Mouse (Mus musculus) common myeloid progenitor, adult 5-6 weeks (primary cell): ENCODE results near the gene Gsdma2. TPM values are rescaled to one million over a fixed set of nuclear protein-coding genes. Genes with fewer than 3 reads are reported as not detected.
"Not testable (repeated sequence)": the region's sequence is repeated elsewhere in the genome, so short reads cannot be mapped to it uniquely, and the experiment has no call there.

ENCODE experiments used
- ATAC-seq: replicated peaks from 2 replicates; pipeline ENCODE4 v1.8.0; 2016; ENCODE audit warnings: low read depth, mild to moderate bottlenecking, moderate TSS enrichment, inconsistent platforms; ENCODE audit not compliant: poor library complexity, severe bottlenecking
- total RNA-seq: library from RNA; stranded (forward); fragments of 200-1000, 187-1606 nt; gene quantifications from 2 replicates; pipeline ENCODE4 v1.2.3, GENCODE M21; 2017

Gsdma2 gene
- total RNA-seq, 1 experiment from 2014 or later = not detected

GRCm38 (mm10) chr11:98660517-98660916 is 14.0 kb downstream of the Gsdma2 start:
- ATAC-seq = peak; percentile 92

DNA sequence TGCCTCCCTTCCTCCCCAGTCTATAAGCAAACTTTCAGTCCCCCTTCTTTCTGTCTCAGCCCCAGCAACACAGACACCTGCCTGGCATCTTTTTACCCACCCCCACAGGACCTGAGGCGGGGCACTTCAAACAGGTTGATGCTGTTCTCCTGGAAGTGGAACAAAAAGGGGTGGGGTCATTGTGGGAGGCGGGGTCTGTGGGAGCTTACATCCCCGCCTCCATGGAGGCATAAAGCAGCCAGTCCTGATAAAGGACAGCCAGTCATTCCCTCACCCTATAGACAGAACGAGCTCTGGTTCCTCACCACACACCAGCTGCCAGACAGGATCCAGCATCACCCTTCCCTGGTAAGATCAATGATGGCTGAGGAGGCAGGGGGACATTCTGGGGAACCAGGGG is 17.5 kb downstream of the Gsdma2 start, which contains the start of gene Gsdma:
TSS of gene Gsdma (plus strand) at position 261 of the 400 bp plus-strand sequence.
- no peak; the same call in 1 of the 2 replicates for ATAC-seq

GRCm38 (mm10) chr11:98668984-98669383 is 22.4 kb downstream of the Gsdma2 start:
- ATAC-seq = no peak

GRCm38 (mm10) chr11:98671284-98671815 is 24.8 kb downstream of the Gsdma2 start:
- no peak for ATAC-seq

- ATAC-seq = no peak
Observed at GRCm38 (mm10) chr11:98671857-98672256, 25.3 kb downstream of the Gsdma2 start.

- no peak for ATAC-seq
Observed at GRCm38 (mm10) chr11:98672482-98672881, 25.9 kb downstream of the Gsdma2 start.

GRCm38 (mm10) chr11:98673136-98673535 is 26.6 kb downstream of the Gsdma2 start:
- ATAC-seq = peak; percentile 92

GRCm38 (mm10) chr11:98675829-98676363 is 29.3 kb downstream of the Gsdma2 start:
- ATAC-seq = no peak

DNA sequence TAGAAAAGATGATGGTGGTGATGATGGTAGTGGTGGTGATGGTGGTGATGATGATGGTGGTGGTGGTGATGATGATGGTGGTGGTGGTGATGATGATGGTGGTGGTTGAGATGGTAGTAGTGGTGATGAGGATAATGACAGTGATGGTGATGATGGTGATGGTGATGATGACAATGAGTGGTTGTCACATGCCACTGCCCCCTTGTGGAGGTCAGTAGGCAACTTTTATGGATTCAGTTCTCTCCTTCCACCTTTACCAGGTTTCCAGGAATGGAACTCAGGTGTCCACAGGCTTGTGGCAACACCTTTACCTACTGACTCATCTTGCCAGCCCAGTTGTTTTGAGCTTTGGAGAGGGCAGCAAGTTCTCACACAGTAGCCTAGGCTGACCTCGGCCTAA is 33.5 kb downstream of the Gsdma2 start:
- no peak for ATAC-seq

- not testable (repeated sequence) for ATAC-seq
Observed at GRCm38 (mm10) chr11:98680595-98680994, 34.0 kb downstream of the Gsdma2 start.

DNA sequence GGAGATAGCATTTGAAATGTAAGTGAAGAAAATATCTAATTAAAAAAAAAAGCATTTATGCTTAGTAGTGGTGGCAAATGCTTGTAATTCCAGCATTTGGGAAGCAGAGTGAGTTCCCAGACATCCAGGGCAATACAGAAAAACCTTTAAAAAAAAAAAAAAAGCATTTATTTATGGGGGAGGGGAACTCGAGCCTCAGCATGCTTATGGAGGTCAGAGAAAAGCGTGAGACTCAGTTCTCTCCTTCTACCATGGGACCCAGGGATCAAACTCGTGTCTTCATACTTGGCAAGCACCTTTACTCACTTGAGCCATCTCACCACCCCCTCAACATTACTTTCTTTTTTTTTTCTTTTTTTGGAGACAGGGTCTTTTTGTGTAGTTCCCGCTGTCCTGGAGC is 34.6 kb downstream of the Gsdma2 start:
- no peak for ATAC-seq

- ATAC-seq = peak; percentile 94
Observed at GRCm38 (mm10) chr11:98681786-98682745, 35.5 kb downstream of the Gsdma2 start, which contains the start of gene Psmd3. Psmd3 (plus strand) TSS chr11:98682554.

GRCm38 (mm10) chr11:98682811-98683210 is 36.3 kb downstream of the Gsdma2 start:
- no peak for ATAC-seq

DNA sequence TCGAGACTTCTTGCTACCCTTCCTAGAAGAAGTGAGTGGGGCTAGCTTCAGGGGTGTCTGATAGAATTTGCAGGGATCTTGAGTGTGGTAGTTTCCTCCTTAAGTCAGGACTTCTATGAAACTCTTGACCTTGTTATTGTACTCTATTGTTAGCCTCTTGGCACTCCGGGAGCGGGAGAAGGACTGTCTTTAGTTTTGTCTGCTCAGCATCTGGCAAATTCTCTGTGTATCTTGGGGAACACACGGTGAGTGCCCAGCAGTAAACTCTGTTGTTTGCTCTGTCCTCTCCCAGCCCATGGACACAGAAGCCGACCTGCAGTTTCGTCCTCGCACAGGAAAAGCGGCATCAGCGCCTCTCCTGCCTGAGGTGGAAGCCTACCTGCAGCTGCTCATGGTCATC is 39.1 kb downstream of the Gsdma2 start:
- no peak for ATAC-seq

DNA sequence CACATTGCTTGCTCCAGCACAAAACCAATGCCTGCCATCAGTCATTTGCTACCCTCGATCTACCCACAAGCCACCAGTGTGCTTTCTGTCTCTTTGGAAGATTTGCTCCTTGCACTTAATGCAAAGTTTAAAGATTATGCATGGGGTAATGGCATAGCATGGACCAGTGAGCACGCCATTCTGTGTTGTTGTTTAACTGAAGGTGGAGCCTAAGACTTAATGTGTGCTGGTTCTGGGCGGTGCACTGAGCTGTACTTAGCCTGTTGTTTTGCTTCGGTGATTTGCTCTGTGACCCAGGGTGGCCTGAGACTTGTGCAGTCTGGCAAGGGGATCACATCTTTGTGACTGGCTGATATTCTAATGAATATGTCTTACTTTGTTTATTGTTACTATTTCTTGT is 40.4 kb downstream of the Gsdma2 start:
- ATAC-seq = no peak

DNA sequence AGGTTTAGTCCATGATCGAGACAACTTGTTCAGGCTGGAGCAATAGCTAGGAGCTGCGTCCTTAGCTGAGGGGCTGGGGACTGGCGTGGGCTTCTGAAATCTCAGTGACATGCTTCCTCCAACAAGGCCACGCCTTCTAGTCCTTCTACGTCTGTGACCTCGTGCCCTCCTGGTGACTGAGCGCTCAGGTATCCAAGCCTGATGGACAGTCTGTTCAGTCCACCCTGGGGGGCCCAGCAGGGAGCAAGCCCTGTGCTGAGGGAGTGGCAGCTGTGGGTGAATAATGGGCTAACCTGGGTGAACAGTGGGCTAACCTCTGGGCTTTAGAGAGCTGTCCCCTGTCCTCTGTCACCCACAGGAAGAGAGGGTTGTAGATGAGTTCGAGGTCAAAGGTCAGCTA is 41.5 kb downstream of the Gsdma2 start:
- ATAC-seq = no peak

- no peak for ATAC-seq
Observed at GRCm38 (mm10) chr11:98693201-98693600, 46.6 kb downstream of the Gsdma2 start.

DNA sequence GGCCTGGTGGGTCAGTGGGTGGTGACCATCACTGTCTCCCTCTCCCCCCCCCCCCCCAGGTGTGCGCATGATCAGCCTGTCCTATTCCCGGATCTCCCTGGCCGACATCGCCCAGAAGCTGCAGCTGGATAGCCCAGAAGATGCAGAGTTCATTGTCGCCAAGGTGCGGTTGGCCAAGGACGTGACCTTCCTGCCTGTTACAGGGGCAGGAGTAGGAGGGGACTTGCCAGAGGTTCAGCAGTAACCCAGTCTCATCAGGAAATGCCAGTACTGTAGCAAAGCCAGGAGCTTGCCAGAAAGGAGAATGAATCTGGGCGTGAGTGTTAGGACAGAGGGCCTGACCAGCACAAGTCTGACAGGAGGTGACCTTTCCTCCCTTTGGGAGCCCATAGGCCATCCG is 47.2 kb downstream of the Gsdma2 start:
- no peak for ATAC-seq

GRCm38 (mm10) chr11:98694301-98694700 is 47.7 kb downstream of the Gsdma2 start:
- ATAC-seq = no peak

DNA sequence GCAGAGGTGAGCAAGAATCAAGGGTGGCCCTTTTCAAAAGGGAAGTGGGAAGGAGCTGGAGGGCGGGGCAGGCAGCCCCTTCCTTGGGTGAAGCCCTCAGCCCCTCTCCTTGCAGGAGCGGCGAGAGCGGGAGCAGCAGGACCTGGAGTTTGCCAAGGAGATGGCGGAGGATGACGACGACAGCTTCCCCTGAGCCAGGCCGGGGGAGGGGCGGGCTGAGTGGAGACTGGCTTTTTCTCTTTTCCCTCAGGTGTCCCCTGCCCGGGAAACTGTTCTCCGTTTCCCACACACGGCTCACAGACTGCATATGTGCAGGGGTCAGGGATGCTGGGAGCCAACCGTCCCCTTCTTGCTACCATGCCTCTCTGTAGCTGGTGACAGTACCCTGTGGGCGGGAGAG is 48.8 kb downstream of the Gsdma2 start:
- no peak for ATAC-seq
